Mouse (Mus musculus) adrenal gland, adult 18-20 months (tissue): ENCODE measurements at regions not wholly inside any gene's neighbourhood (a gene's known extent, or its start where the extent isn't known, plus 50 kb on each side); places are given as distances from the start of the nearest gene placed in this dataset.
A peak's percentile ranks its signal among the peaks of the same experiment; 100 is the strongest.
"Not testable (repeated sequence)": the region's sequence is repeated elsewhere in the genome, so short reads cannot be mapped to it uniquely, and the experiment has no call there.

Experiments
- DNase-seq, 2 experiments: peaks; one replicate each; pipeline ENCODE4 v3.0.0; 2021 to 2022; ENCODE audit warnings: low spot score in 2 of 2

DNA sequence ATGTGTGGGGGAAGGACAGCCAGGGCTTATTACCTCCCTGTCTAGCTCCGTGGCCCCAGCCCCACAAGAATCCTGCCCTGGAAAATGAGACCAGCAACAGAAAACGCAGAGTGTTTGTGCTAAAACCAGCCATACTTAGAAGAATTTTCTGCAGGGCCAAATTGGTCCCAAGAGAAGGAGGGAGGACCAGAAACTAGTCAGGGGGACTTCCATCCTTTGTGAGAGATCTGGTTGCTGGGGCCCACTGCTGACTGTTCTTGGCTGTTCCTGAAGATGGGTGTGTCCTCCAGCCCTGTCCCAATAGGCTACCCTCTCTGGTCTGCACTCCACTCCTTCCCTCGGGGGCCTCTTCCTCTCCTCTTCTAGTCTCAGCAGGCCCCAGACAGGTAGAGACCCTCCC is 430.6 kb downstream of the Ptpru start:
- no peak for DNase-seq

DNA sequence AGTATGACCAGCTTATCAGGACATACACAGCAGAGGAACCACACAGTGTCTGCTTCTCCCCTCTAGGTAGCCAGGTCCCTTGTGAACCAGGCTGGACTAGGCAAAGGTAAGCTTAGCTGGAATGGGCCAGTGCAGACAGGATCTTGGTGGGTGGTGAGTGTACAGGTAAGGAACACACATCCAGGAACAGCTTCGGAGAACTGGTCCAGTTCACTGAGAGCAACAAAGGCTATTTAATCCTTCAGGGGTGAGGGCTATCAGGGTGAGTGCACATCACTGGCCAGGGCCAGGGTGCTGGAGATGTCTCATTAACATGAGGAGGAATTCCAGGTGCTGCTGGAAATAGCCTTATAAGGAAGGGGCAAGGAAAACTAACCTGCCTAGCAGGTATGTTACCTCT is 429.4 kb downstream of the Ptpru start:
- no peak for DNase-seq

DNA sequence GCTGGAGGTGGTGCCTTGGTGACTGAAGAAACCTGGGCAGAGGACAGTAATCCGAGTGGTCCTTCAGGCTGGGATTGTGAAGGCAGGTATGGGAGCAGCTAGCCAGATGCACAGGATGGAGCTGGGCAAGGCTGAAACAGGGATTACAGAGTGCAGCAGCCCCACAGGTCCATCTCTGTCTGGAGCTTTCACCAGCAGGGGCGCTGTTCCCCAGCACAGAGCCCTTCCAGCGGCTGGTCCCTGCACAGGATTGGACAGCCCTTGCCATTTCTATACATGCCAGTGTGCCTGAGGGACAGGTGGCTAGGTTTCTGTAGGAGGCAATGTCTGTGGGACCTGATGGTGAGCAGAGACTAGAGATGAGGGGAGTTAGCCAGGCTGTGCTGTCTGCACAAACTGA is 428.3 kb downstream of the Ptpru start:
- peak; percentile 45 to 56 for DNase-seq

DNA sequence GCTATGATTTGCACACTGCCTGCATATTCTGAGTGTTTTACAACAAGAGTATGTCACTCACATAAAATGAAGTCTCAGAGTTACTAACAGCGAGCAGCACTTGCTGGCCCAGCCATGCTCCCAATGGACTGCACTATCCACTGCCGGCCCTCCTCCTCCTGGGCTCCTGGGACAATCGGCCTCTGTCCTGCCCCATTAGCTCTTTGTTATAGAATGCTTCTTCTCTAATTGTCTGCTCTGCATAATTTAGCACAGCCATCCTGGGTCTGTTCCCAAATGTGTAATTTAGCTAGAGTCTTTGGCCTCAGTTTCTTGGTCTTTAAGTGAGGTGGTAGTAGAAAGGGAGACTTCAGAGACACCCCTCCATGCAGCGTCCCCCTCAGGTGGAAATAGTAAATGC is 426.2 kb downstream of the Ptpru start:
- no peak for DNase-seq

DNA sequence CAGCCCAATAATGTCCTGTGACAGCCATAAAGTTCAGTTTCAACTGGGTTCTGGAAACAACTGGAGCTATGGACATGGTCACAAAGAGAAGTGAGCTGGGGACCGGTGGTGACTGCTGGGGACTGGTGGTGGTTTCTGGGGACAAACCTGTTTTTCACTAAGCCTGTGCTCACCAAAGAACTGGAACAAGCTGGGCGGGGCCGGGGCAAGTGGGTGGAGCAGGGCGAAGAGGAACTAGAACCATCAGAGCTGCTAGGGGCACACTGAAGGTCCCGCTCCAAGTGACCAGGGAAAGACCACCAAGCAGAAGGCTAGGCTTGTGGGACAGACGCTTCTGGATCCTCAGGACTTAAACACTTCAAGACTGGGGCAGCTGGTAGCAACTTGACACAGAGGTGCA is 424.7 kb downstream of the Ptpru start:
- no peak for DNase-seq

DNA sequence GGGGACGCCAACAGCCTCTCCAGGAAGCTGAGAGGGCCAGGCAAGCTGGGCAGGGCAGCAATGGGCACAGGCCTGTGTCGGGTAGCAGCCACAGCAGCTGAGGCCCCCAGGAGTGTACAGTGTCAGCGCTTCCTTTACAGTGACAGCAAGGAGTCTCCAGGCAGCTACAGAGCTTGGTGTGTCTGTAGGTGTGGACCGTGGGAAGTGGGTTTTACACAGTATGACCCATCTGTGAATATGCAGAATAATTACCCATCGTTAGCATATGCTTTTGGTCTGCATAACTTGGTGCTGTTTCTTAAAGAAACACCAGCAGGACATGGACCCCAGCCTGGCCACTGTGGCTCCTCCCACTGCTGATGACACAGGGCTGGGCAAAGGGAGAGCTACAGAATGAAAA is 422.6 kb downstream of the Ptpru start:
- DNase-seq, result no peak

DNA sequence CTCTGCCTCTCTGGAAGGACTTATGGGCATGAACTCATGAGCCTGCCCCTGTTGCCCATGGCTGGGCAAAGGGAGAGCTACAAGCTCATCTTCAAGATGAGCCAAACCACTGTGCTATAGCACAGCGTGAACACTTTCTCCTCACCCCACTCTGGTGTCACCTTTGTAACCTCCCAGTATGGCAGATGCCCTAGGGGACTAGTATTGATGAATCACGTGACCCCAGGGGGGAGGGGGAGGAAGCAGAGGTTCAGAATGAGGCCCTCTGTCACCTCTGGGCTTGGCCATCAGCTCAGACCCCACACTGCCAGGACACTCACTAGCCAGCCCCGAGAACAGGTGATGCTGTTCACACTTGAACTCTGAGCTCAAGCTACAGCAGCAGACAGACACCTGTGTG is 421.9 kb downstream of the Ptpru start:
- no peak for DNase-seq

DNA sequence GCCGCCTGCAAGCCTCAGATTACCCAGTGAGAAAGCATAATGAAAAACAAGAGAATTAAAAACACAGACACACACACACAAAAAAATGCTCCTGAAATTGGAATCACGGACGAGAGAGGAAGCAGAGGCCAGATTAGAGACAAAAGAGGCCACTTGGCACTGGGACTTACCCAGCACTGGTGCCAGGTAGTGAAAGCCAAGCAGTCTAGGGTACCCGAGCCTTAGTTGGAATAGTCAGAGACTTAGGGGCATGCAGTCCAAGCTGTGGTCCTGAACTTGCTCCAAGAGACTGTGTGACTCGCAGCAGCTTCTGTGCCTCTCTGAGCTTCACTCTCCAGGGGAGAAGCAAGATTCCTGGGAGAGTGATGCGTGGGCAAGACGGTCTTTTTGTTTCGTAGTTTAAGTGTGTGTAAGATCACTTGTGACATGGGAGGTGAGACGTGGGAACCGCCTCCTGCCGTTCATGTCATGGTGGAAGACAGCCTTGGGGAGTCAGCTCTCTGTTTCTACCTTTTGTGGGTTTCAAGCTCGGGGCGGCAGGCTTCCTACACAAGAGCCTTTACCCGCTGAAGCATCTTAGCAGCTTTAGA is 420.8 kb downstream of the Ptpru start:
- no peak for DNase-seq

DNA sequence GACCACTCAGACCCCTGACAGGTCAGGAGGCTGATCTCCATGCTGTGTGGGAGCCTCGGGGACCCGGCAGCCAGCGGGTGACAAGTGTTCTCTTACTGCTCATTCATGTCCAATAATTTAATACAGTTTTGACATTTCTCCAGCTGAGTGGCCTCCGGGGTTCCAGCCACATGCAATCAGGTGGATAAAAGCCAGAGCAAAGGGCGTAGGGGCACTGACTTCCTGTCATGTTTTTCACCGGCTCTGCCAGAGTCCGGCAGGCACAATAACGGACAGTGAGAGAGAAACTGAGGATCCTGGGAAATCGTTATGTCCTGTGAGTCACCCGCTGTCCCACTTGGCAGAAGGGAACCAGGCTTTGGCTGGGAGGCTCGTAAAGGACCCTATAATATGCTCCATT is 412.8 kb downstream of the Ptpru start:
- DNase-seq, result no peak

DNA sequence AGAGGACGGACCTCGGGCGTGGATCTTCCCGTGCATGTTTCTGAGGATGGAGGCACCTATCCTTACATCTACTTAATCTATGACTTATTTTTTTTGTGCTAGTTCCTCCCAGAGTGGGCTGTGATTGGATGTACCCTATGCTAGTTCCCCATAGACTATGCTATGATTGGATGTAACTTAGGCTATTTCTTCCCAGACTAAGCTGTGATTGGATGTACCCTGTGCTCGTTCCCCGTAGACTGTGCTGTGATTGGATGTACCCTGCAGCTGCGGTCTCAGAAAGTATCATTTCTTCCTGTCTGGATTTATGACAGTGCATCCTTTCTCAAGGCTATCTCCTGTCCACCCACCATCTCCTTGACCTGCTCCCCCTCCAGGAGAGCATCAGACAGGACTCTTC is 410.2 kb downstream of the Ptpru start:
- no peak for DNase-seq

DNA sequence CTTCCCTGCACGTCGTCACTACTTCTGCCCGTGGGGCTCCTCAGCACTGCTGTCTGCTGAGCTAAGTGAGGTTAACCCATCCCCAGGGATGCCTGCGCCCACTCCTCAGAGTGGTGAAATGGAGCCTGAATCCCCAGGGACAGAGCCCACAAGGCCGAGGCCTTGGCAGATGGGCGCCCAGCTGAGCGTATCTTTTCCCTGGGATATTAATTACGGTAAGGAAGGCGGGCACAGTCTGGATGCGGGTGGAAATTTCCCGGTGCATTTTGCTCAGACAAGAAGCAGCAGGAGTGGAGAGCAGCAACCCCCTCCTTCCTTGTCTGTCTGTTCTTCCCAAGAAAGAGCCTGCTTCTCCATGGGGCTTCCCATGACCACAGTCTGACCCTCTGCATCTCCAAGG is 408.7 kb downstream of the Ptpru start:
- no peak for DNase-seq

DNA sequence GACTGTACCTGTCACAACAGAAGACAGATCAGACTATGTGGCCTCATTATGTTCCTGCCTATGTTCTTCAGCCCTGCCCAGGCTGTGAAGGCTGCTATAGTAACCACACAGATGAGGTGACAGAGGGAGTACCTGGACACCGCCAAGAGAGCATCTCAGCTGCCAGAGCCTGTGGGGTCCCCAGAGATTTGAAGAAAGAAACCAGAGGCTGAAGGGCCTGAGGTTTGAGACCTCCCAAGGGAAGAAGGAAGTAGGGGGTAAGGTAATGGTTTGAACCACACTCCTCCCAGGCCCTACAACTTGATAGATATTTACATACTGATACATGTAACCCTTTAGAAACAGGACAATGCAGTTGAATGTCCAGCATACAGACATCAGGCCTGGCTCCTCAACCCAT is 407.7 kb downstream of the Ptpru start:
- no peak for DNase-seq

DNA sequence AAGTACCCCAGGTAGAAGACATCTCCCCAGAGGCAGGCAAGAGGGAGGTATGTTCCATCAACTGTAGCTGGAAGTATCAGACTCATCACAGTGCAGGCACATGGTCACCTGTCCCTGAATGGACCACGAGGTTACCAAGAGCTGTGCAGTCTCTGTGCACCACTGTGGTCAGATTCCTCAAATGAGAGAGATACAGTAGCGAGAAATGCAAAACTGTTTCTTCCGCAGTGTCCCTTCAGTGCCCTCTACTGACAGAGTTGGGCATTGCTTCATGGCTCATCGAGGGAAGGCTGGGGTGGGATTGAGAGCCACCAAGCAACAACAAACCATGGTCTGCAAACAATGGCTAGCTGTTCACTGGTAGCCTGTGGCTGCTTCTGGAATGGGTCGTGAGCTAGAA is 406.9 kb downstream of the Ptpru start:
- DNase-seq, result peak; percentile 60 to 68

DNA sequence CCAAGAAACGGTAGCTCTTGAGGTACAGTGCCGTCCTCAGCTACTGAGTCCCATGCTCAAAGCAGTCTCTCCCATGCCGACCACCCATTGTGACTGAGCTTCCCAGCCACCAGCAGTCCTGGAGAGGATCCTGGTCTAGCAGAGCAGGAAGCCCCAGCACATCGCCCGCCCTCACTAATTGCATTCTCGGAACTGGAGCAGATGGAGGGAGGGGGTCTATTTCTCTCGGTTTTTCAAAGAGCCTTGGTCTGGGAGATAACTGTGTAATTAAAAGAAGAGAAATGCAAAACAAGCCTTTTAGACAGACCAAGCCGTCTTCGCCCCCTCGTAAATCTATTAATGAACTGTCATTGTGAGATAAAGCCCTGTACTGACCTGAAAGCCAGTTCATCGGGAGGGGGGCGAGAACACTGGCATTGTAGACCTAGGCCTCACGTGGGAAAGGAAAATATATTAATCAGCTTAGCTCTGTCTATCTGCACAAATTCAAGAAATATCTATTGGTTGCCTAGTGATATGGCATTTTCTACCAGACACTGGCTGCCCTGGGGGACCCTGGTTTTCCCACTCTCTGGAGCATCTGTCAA is 405.4 kb downstream of the Ptpru start:
- DNase-seq, result no peak

DNA sequence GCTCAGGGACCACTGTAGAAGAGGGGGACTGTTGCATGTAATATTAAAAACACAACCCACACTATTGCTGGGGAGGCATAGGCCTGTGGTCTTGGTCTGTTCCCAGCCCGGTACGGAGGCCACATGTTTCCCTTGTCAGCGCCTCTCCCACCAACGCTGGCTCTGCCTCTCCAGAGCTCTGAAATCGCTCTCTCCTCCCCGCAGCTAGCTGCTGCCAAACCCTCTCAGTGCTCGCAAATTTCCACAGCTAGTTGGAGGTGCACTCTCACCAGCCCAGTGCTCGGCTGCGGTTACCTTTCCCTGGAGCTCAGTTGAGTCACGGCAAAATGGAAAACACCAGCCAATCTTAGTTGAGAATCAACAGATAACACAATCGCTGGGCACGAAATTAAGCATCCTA is 402.9 kb downstream of the Ptpru start:
- DNase-seq, result no peak

DNA sequence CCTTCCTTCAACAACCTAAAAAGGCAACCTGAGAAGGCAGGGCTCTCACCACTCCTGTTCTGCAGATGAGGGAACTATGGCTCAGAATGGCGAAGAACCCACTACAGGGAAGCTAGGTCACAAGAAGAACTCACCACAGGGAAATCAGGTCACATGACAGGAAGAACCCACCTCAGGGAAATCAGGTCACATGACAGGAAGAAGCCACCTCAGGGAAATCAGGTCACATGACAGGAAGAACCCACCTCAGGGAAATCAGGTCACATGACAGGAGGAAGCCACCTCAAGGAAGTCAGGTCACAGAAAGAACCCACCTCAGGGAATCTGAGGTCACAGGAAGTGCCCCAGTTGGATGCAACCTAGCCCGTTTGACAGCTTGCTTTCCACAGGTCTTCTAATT is 399.7 kb downstream of the Ptpru start:
- no peak for DNase-seq

DNA sequence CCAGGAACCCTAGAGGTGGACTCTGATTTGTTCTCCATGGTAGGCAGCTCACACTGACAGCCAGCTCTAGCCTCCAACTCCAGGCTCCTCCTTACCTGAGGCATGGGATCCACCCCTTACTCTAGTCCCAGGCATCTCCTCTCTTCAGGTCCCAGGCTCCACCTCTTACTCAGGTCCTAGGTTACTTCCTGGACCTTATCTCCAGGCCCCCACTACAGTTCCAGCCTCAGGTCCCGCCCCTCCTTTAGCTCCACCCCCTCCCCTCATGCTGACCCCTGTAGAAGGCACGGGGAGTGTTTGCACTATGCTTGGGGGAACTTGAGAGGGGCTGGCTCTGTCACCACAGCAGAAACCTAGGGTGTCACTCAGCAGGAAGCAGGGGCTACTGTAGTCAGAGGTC is 399.2 kb downstream of the Ptpru start:
- DNase-seq, result no peak

DNA sequence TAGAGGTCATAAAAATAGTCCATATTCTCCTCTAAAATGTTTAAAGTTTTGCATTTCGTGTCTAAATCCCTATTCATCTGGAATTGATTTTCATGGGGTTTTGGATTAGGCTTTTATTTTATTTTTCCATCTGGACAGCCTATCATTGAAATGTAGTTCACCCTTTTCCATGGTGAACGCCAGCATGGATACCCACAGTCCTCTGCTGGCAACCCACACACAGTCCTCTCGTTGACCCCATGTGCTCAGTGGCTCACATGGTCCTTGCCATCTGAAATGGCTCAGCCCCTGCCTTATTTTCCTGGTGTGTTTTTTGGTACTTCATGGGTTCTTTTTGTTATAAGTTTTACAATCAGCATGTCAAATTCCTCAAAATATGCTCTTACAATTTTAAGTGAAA is 397.2 kb downstream of the Ptpru start:
- no peak for DNase-seq

DNA sequence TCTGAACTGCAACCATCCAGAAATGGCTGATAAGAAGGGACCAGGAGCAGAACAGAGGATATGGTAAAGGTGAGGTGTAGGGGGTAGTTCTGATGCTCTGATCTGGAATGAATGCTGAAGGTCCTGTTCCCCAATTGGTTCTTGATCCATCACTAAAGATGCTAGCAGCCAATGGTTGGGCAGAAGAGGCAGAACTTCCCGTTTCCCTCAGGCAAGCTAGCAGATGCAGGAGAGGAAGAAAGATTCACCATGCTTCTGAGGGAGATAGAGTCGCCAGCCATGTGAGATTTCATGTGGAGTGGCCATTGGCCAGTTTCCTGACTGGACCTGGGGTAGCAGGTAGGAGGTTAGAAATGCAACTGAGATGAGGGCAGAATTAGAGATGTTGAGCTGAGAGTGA is 394.6 kb downstream of the Ptpru start:
- DNase-seq, result no peak

DNA sequence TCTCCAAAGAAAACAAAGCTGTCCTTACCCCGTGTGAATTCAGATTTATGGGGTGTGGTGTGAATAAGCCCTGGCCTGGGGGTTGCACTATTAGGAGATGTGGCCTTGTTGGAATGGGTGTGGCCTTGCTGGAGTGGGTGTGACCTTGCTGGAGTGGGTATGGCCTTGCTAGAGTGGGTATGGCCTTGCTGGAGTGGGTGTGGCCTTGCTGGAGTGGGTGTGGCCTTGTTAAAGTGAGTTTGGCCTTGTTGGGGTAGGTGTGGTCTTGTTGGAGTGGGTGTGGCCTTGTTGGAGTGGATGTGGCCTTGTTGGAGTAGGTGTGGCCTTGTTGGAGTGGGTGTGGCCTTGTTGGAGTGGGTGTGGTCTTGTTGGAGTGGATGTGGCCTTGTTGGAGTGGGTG is 387.8 kb downstream of the Ptpru start:
- DNase-seq, result not testable (repeated sequence)

DNA sequence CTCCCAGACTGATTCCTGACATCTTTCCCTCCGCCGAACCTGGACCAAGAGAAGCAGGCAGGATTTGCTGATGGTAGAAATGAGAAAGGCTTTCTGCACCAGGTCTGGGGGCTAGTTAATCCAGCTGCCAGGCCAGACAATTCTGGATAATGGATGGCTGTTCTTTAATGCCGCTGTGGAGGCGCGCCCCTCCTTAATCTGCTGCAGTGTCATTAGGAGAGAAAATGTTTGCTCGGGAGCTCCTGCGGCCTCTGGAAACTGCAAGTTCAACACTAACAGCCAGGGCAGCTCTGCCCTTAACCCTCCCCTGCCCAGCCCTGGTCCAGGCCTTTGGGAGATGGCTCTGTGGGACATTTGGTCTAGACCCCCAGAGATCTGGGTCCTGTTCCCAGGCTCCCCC is 380.5 kb downstream of the Ptpru start:
- no peak for DNase-seq

DNA sequence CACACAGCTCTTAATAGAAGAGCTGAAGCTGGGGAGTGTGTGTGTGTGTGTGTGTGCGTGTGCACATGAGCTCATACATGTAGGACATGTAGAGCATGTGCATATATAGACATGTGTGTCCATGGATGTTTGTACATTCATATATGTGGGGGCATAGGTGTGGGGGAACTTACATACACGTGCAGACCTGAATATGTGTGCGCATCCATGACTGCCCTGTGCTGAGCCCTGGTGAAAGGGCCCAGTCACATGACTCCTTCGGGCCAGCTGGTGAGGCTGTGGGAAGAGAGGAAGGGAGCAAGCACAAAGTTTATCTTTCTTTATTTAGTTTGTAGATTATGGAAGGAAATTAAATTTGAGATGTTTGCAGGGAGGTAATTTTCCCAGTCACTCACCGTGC is 378.3 kb downstream of the Ptpru start:
- DNase-seq, result no peak

DNA sequence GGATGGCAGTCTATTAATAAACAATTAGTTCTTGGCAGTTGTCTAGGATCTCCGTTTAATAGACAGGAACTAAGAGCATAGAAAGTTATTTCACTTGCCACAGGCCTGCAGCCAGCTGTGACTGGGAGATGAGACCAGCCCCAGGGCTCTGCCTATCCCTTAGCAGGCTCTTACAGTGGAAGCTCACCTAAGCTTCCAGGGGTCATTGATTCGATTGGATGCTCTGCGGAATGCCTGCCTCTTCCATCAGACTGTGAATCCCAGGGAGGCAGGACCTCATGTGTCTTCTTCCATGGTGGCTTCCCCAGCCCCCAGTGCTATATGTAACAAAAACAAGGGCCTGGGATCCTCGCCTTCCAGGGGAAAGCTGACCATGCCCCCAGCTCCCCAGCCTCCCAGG is 376.8 kb downstream of the Ptpru start:
- DNase-seq, result no peak

DNA sequence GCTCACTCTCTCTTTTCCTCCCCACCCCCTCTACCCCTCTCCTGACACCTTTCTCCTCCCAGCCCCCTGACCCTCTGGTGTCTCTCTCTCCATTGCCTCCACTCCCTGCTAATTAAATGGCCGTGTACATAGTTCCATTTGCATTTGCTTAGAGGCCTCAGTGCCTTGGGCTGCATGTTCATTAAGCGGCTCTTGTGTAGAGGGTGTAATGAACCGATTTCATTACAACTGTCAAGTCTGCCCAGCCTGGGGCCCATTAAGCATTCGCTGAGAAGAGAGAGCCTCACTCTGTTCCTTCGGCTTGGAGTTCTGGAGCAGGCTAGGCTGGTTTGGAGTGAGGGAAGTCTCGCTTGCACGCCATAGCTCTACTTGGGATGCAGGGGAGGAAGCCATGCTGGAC is 376.4 kb downstream of the Ptpru start:
- no peak for DNase-seq
